Mouse (Mus musculus): ENCODE data around the gene Borcs6. TPM values are rescaled to one million over a fixed set of nuclear protein-coding genes. Genes with fewer than 3 reads are reported as not detected.

Gene Borcs6
- polyA plus RNA-seq, 1 experiment: 16.0 TPM

DNA sequence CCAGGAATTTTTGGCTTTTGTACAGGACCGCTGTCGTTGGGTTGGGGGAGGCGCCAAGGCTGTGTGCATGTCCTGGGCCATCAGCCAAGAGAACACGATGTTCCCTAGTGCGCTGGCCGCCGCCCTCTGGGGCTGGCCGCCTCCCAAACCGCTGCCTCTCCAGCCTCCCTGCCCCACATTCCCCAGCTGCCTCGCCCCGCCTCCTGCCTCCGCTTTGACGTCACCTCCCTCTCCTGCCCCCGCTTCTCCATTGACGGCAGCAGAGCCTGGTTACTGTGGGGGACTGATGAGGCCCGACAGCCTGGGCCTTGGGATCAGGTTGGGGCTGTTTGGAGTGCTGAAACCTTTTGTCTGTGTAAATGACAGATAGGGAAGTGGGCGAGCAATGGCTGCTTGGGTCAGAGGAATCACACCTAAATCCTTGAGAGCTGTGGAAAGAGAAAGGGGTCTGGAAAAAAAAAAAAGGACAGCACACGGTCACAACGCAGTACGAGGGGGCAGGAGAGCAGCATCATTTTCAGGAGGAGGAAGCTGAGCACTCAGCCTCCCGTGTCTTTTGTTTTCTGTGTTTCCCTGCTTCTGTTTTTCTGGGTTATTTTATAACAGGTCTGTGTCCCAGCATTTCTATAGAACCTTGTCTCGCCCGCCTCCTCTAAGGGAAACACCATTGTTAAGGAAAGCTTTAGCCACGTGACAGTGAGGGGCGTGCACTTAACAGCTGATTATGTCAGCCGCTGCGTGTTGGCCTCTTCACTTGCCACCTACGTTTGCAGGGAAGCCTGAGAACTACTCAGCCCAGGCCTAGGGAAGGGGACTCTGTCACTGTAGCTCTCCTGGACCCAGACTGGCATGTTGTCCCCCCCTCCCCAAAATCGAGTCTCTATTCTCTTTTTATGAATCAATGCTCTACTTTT, 37.7 kb downstream of the Borcs6 start:
- no peak for DNase-seq (ENCODE audit: low read depth, low spot score)
- WGBS: under 1% methylated on average over 29 of the region's 29 CpGs

GRCm38 (mm10) chr11:69098039-69098761, 38.7 kb downstream of the Borcs6 start:
- 13% methylated on average over 8 of the region's 8 CpGs for WGBS
- no peak for DNase-seq (ENCODE audit: low read depth, low spot score)

- DNase-seq (ENCODE audit: low read depth, low spot score): no peak
- WGBS: under 1% methylated on average over 19 of the region's 19 CpGs
Observed at GRCm38 (mm10) chr11:69098762-69099091, 39.2 kb downstream of the Borcs6 start.

GRCm38 (mm10) chr11:69099177-69099914, 39.8 kb downstream of the Borcs6 start:
- 2% methylated on average over 22 of the region's 22 CpGs for WGBS
- no peak for DNase-seq (ENCODE audit: low read depth, low spot score)

- 1% methylated on average over 23 of the region's 23 CpGs for WGBS
- no peak for DNase-seq (ENCODE audit: low read depth, low spot score)
Observed at GRCm38 (mm10) chr11:69099915-69100345, 40.4 kb downstream of the Borcs6 start.

DNA sequence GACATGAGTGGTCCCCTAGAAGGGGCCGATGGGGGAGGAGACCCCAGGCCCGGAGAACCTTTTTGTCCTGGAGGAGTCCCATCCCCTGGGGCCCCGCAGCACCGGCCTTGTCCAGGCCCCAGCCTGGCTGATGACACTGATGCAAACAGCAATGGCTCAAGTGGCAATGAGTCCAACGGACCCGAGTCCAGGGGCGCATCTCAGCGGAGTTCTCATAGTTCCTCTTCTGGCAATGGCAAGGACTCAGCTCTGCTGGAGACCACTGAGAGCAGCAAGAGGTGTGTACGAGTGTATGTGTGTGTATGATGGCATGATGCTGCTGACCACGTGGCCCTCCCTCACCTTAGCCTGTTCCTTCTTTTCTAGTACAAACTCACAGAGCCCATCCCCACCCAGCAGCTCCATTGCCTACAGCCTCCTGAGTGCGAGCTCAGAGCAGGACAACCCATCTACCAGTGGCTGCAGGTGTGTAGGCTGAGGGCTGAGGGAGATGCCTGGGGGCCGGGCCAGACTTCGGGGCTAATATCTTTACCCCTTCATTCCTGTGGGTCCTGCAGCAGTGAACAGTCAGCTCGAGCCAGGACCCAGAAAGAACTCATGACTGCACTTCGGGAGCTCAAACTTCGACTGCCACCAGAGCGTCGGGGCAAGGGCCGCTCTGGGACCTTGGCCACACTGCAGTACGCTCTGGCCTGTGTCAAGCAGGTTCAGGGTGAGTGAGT, 41.3 kb downstream of the Borcs6 start:
- DNase-seq (ENCODE audit: low read depth, low spot score): no peak
- WGBS: 90% methylated on average over 20 of the region's 20 CpGs

DNA sequence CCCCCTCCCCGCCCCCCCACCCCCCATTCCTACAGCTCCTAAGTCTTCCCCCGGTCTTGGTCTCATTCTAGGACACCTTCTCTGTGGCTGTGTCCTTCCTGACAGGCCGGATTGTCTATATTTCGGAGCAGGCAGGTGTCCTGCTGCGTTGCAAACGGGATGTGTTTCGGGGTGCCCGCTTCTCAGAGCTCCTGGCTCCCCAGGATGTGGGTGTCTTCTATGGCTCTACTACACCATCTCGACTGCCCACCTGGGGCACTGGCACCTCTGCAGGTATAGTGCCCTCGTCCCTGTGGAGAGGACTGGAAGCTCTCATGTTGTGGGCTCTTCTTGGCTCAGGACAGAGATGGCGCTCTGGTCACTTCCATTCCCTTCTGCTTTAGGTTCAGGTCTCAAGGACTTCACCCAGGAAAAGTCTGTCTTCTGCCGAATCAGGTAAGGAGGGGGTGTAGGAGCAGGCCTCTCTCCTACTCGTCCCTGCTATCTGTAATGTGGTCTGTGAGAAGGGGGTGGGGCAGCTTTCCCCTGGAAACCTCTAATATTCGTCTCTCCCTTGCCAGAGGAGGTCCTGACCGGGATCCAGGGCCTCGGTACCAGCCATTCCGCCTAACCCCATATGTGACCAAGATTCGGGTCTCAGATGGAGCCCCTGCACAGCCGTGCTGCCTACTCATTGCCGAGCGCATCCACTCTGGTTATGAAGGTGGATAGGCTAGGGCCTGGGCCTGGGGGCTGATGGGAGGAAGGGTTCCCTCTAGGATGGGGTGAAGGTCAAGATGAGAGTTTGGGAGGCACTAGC, 42.3 kb downstream of the Borcs6 start:
- no peak for DNase-seq (ENCODE audit: low read depth, low spot score)
- WGBS: 90% methylated on average over 21 of the region's 21 CpGs

- no peak for DNase-seq (ENCODE audit: low read depth, low spot score)
- 71% methylated on average over 7 of the region's 7 CpGs for WGBS
Observed at GRCm38 (mm10) chr11:69102403-69102725, 42.8 kb downstream of the Borcs6 start.

GRCm38 (mm10) chr11:69103121-69103520, 43.6 kb downstream of the Borcs6 start:
- WGBS: 97% methylated on average over 14 of the region's 14 CpGs
- DNase-seq (ENCODE audit: low read depth, low spot score): no peak

DNA sequence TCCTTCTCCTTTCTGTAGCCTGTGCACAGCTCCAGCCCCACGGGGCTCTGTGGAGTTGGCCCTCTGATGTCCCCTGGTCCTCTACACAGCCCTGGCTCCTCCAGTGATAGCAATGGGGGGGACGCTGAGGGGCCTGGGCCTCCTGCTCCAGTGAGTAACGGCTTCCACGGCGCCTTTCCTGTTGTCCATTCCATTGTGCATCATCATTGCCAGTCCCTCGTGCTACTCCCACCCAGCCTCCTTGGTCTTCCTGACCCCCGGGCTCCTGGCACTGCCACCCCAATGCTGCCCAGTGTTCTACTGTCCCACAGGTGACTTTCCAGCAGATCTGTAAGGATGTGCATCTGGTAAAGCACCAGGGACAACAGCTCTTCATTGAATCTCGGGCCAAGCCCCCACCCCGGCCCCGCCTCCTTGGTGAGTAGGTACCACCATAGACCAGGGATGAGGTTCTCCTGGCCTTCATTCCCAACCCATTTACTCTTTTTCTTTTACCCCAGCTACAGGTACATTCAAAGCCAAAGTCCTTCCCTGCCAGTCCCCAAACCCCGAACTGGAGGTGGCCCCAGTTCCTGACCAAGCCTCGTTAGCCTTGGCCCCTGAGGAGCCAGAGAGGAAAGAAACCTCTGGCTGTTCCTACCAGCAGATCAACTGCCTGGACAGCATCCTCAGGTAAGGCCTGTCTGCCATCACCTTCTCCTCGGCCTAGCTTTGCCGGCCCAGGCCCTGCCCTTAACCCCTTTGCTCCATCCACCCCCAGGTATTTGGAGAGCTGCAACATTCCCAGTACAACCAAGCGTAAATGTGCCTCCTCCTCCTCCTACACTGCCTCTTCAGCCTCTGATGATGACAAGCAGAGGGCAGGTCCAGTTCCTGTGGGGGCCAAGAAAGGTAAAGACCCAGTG, 44.3 kb downstream of the Borcs6 start:
- DNase-seq (ENCODE audit: low read depth, low spot score): no peak
- WGBS: 92% methylated on average over 15 of the region's 15 CpGs

DNA sequence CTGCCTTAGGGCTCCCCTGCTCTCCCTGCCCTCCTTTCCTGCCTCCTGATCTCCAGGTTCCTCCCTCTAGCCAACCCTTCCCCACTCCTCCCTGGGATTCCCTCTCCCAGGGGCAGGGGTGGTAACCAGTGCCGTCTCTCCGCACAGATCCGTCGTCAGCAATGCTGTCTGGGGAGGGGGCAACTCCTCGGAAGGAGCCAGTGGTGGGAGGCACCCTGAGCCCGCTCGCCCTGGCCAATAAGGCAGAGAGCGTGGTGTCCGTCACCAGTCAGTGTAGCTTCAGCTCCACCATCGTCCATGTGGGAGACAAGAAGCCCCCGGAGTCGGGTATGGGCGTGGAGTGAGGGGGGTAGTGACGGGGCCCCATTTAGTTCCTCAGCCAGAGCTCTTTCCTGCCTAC, 45.0 kb downstream of the Borcs6 start:
- WGBS: 93% methylated on average over 14 of the region's 14 CpGs
- no peak for DNase-seq (ENCODE audit: low read depth, low spot score)

GRCm38 (mm10) chr11:69105227-69105626, 45.7 kb downstream of the Borcs6 start:
- 84% methylated on average over 6 of the region's 6 CpGs for WGBS
- DNase-seq (ENCODE audit: low read depth, low spot score): no peak

DNA sequence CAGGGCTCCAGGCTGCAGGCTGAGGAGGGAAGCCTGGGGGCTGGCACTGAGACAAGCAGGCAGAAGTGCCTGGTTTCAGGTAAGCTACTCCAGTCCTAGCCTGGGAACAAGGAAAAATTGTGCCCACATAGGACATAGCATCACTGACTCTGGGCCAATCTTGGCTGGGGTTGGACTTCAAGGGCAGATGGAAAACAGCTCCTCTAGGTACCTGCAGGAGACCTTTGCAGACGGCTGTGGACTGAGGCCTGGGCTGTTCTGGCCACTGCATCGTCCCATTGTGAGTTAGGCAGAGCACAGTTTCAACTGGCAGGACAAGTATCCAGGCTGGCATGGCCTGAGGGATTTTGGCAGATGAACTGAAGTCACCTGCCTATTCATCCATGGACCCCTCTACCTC, 46.3 kb downstream of the Borcs6 start:
- WGBS: 72% methylated on average over 2 of the region's 2 CpGs
- DNase-seq (ENCODE audit: low read depth, low spot score): no peak

DNA sequence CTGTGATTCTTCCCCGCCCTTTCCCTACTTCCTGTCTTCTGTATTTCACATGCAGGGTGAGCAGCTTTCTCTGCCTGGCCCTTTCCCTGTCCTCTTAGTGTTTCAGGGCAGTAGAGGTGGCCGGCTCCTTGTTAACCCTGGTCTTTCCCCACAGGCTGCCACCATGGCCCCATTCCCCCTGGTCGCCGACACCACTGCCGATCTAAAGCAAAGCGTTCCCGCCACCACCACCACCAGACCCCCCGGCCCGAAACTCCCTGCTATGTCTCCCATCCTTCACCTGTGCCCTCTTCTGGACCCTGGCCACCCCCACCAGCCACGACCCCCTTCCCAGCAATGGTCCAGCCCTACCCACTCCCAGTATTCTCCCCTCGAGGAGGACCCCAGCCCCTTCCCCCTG, 46.8 kb downstream of the Borcs6 start:
- WGBS: 94% methylated on average over 11 of the region's 11 CpGs
- no peak for DNase-seq (ENCODE audit: low read depth, low spot score)

DNA sequence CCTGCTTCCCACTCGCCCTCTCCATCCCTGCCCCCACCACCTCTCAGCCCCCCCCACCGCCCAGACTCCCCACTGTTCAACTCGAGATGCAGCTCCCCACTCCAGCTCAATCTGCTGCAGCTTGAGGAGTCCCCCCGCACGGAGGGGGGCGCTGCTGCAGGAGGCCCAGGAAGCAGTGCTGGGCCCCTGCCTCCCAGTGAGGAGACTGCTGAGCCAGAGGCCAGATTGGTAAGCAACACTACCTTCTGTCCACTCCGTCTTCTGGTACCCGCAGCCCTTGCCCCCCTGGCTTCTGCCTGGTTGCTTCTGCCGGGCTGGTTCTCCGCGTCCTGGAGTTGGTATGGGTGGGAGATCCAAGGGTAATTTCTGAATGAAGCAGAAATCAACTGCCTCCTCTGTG, 47.3 kb downstream of the Borcs6 start:
- no peak for DNase-seq (ENCODE audit: low read depth, low spot score)
- 91% methylated on average over 11 of the region's 11 CpGs for WGBS

GRCm38 (mm10) chr11:69107676-69108075, 48.2 kb downstream of the Borcs6 start:
- no peak for DNase-seq (ENCODE audit: low read depth, low spot score)
- WGBS: 91% methylated on average over 11 of the region's 11 CpGs

DNA sequence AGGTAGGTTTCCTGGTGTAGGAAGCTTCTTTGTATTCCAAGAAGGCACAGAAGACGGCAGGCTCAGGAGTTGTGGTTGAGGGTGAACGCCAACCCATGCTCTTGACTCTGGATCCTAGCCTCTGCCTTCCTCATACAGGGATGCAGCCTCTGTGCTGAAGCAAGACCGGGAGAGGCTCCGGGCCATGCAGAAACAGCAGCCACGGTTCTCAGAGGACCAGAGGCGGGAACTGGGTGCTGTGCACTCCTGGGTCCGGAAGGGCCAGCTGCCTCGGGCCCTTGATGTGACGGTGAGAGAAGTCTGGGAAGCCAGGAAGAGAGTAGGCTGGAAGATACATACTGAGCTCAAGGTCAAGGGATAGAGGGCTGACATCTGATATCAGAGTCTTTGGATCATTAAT, 48.7 kb downstream of the Borcs6 start:
- 91% methylated on average over 9 of the region's 9 CpGs for WGBS

More for the DNA sequence above, 48.7 kb downstream of the Borcs6 start:
- no peak for DNase-seq (ENCODE audit: low read depth, low spot score)

Measured in large intestine, adult 2 months (tissue).